Mouse (Mus musculus) limb, embryonic 12.5 days (tissue): Measurements from ENCODE around the gene Ndp. TPM values are rescaled to one million over a fixed set of nuclear protein-coding genes. Genes with fewer than 3 reads are reported as not detected.

Experiments used
- ATAC-seq: fragments of 200-750 bp; cut with Nextera tagmentation; 2 replicates; pipeline ENCODE4 v1.8.0; 2017; ENCODE audit warnings: low read depth, moderate TSS enrichment; ENCODE audit not compliant: insufficient number of reproducible peaks, insufficient read depth, low FRiP score, low TSS enrichment
- H3K27ac ChIP-seq: fragments of 300-500 bp; sonication (generic); 2 replicates; pipeline ENCODE4 v1.5.1; 2016; ENCODE audit warnings: mild to moderate bottlenecking, moderate library complexity
- H3K27me3 ChIP-seq: fragments of 300-500 bp; sonication (generic); 2 replicates; pipeline ENCODE4 v1.6.1; 2016; ENCODE audit warnings: mild to moderate bottlenecking, moderate library complexity
- H3K36me3 ChIP-seq: fragments of 300-500 bp; sonication (generic); 2 replicates; pipeline ENCODE4 v1.6.1; 2016; ENCODE audit warnings: mild to moderate bottlenecking, moderate library complexity
- H3K4me1 ChIP-seq: fragments of 300-500 bp; sonication (generic); replicated peaks from 2 replicates; pipeline ENCODE4 v1.6.1; 2016
- H3K4me2 ChIP-seq: fragments of 300-500 bp; sonication (generic); 2 replicates; pipeline ENCODE4 v1.6.1; 2016; ENCODE audit warnings: mild to moderate bottlenecking, moderate library complexity
- H3K4me3 ChIP-seq: fragments of 300-500 bp; sonication (generic); replicated peaks from 2 replicates; pipeline ENCODE4 v1.5.1; 2016; ENCODE audit warnings: mild to moderate bottlenecking
- H3K9ac ChIP-seq: fragments of 300-500 bp; sonication (generic); replicated peaks from 2 replicates; pipeline ENCODE4 v1.6.1; 2016; ENCODE audit warnings: mild to moderate bottlenecking, moderate library complexity
- H3K9me3 ChIP-seq: fragments of 300-500 bp; sonication (generic); 2 replicates; pipeline ENCODE4 v1.6.1; 2016; ENCODE audit warnings: mild to moderate bottlenecking, moderate library complexity
- WGBS: fragments of 180-500 bp; shearing (Covaris S2); methylation state at CpG from one replicate; pipeline ENCODE4 v1.1.7; 2016; 5-methylcytosine and 5-hydroxymethylcytosine counted together
- polyA plus RNA-seq: library from polyadenylated mRNA; unstranded; fragments of >200 nt; fragmentation: Nextera tagmentation; extraction: Ambion mirVana; gene quantifications from 2 replicates; pipeline ENCODE4 v1.2.1, GENCODE M21; 2016

Ndp gene
- polyA plus RNA-seq, 1 experiment from 2014 or later, result 0.85 TPM

GRCm38 (mm10) chrX:16860244-16860643, 51.3 kb downstream of the Ndp start:
- Histone ChIP-seq H3K4me3 (no peak overlapping the region), H3K9ac (no peak overlapping the region), H3K4me2 (no peak overlapping the region), H3K27me3 (no peaks in the 10 kb centered on the region), H3K9me3 (no peaks in the 10 kb centered on the region), H3K27ac (no peak overlapping the region), H3K36me3 (no peaks in the 10 kb centered on the region), H3K4me1 (no peaks in the 10 kb centered on the region)
- ATAC-seq, result no peak

GRCm38 (mm10) chrX:16846034-16846433, 65.5 kb downstream of the Ndp start:
- H3K27me3 ChIP-seq, result no peaks in the 10 kb centered on the region
- H3K36me3 ChIP-seq, result no peaks in the 10 kb centered on the region
- H3K4me3 ChIP-seq, result no peak overlapping the region
- no peak overlapping the region for H3K9ac ChIP-seq
- ATAC-seq, result no peak
- 87% methylated on average over 2 of the region's 2 CpGs for WGBS
- H3K4me1 ChIP-seq, result no peaks in the 10 kb centered on the region
- H3K9me3 ChIP-seq, result no peaks in the 10 kb centered on the region
- no peak overlapping the region for H3K27ac ChIP-seq
- H3K4me2 ChIP-seq, result no peak overlapping the region

GRCm38 (mm10) chrX:16841443-16841842, 70.1 kb downstream of the Ndp start:
- no peak for ATAC-seq
- Histone ChIP-seq H3K9ac (no peak overlapping the region), H3K4me1 (no peaks in the 10 kb centered on the region), H3K9me3 (no peaks in the 10 kb centered on the region), H3K4me2 (no peak overlapping the region), H3K27ac (no peak overlapping the region), H3K4me3 (no peak overlapping the region), H3K36me3 (no peaks in the 10 kb centered on the region), H3K27me3 (no peaks in the 10 kb centered on the region)
- WGBS, result 87% methylated on average over 2 of the region's 2 CpGs

GRCm38 (mm10) chrX:16837293-16837692, 74.3 kb downstream of the Ndp start:
- no peak overlapping the region for H3K4me3 ChIP-seq
- H3K9me3 ChIP-seq, result no peaks in the 10 kb centered on the region
- 91% methylated on average over 1 of the region's 1 CpGs for WGBS
- no peaks in the 10 kb centered on the region for H3K4me1 ChIP-seq
- ATAC-seq, result no peak
- no peak overlapping the region for H3K27ac ChIP-seq
- H3K27me3 ChIP-seq, result no peaks in the 10 kb centered on the region
- no peak overlapping the region for H3K9ac ChIP-seq
- H3K36me3 ChIP-seq, result no peaks in the 10 kb centered on the region
- no peak overlapping the region for H3K4me2 ChIP-seq

- H3K36me3 ChIP-seq, result no peaks in the 10 kb centered on the region
These were observed 75.0 kb downstream of the Ndp start for GRCm38 (mm10) chrX:16836488-16837082.

More at GRCm38 (mm10) chrX:16836488-16837082, 75.0 kb downstream of the Ndp start:
- no peak overlapping the region for H3K4me2 ChIP-seq
- H3K9ac ChIP-seq, result no peak overlapping the region
- no peaks in the 10 kb centered on the region for H3K9me3 ChIP-seq
- no peak overlapping the region for H3K4me3 ChIP-seq
- no peaks in the 10 kb centered on the region for H3K4me1 ChIP-seq
- no peak overlapping the region for H3K27ac ChIP-seq
- ATAC-seq, result no peak
- no peaks in the 10 kb centered on the region for H3K27me3 ChIP-seq

Other genes with a start within 250 kb of the Ndp start
- gene Maob, start 94.4 kb downstream of the Ndp start, polyA plus RNA-seq, result 4.8 and 4.9 TPM in 2 replicates